Mouse (Mus musculus): ENCODE results near the gene Angptl2. TPM values are rescaled to one million over a fixed set of nuclear protein-coding genes. Genes with fewer than 3 reads are reported as not detected.

Angptl2 gene
- total RNA-seq, 1 experiment: 5.1 TPM

- TF ChIP-seq ZC3H11A (IDR thresholded peaks at IDR 0.05; ENCODE audit: borderline replicate concordance, low read depth, low read length) (no peak), CHD2 (IDR thresholded peaks at IDR 0.05; ENCODE audit: low read depth, low read length) (no peak), MAFK (IDR thresholded peaks at IDR 0.05; ENCODE audit: insufficient read depth, low read depth, low read length) (no peak), HCFC1 (IDR thresholded peaks at IDR 0.05; ENCODE audit: borderline replicate concordance, insufficient read depth, low read length) (no peak), ZNF384 (IDR thresholded peaks at IDR 0.05; ENCODE audit: low read depth, low read length) (no peak)
- in situ Hi-C loops (cut with MboI; ENCODE audit: low sequenced_read_pairs in 2 of 2, unreplicated experiment in 2 of 2): no loop called here
- Histone ChIP-seq H3K27ac (ENCODE audit: insufficient read depth, low read depth, low read length, poor library complexity, severe bottlenecking) (no peak overlapping the region), H3K9me3 (ENCODE audit: control insufficient read depth, insufficient read depth, low read depth, low read length) (no peaks in the 10 kb centered on the region), H3K4me1 (ENCODE audit: control insufficient read depth in 2 of 2, insufficient read depth in 2 of 2, low read length in 2 of 2, poor library complexity in 1 of 2) (peaks cover 4 to 8% of the 10 kb centered on the region in 2 experiments; a peak in 2 of 4 replicates), H3K36me3 (ENCODE audit: control insufficient read depth, insufficient read depth, low read length, poor library complexity, severe bottlenecking) (no peaks in the 10 kb centered on the region), H3K9ac (ENCODE audit: insufficient read depth, low read depth, low read length, poor library complexity, severe bottlenecking) (no peak overlapping the region), H3K4me3 (ENCODE audit: insufficient read depth in 1 of 2, low read depth in 1 of 2, low read length in 2 of 2, poor library complexity in 1 of 2, severe bottlenecking in 1 of 2) (no peak overlapping the region)
- DNase-seq (ENCODE audit: low read depth, low spot score): no peak
Measured at GRCm38 (mm10) chr2:33218903-33219625, 3.2 kb downstream of the Angptl2 start.

GRCm38 (mm10) chr2:33219637-33220036, 3.8 kb downstream of the Angptl2 start:
- DNase-seq (ENCODE audit: low read depth, low spot score): no peak
- Histone ChIP-seq H3K27ac (ENCODE audit: insufficient read depth, low read depth, low read length, poor library complexity, severe bottlenecking) (no peak overlapping the region), H3K4me3 (ENCODE audit: insufficient read depth in 1 of 2, low read depth in 1 of 2, low read length in 2 of 2, poor library complexity in 1 of 2, severe bottlenecking in 1 of 2) (no peak overlapping the region), H3K9me3 (ENCODE audit: control insufficient read depth, insufficient read depth, low read depth, low read length) (no peaks in the 10 kb centered on the region), H3K4me1 (ENCODE audit: control insufficient read depth in 2 of 2, insufficient read depth in 2 of 2, low read length in 2 of 2, poor library complexity in 1 of 2) (peaks cover 4 to 8% of the 10 kb centered on the region in 2 experiments; a peak in 2 of 4 replicates), H3K36me3 (ENCODE audit: control insufficient read depth, insufficient read depth, low read length, poor library complexity, severe bottlenecking) (no peaks in the 10 kb centered on the region), H3K9ac (ENCODE audit: insufficient read depth, low read depth, low read length, poor library complexity, severe bottlenecking) (no peak overlapping the region)
- TF ChIP-seq ZNF384 (IDR thresholded peaks at IDR 0.05; ENCODE audit: low read depth, low read length): no peak
- in situ Hi-C loops (cut with MboI; ENCODE audit: low sequenced_read_pairs in 2 of 2, unreplicated experiment in 2 of 2): no loop called here

DNA sequence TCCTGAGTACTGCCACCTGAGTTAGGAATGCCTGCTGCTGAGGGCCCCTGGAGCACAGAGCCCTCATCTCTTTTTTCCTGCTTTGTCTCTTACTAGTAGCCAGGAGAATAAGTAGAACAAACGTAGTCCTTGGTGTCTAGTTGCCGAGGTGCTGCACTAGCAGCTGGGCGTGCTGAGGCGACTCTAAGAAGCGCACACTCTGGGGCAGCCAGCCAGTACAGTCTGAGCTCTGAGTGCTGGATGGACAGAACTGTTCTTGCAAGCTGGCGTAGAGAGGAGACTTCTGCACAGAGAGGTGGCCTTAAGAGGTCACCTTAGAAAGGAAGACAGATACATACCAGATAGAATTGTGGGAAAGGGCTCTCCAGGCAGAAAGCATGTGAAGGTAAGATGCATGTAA, 4.4 kb downstream of the Angptl2 start:
- no peak overlapping the region for H3K4me3 ChIP-seq (ENCODE audit: insufficient read depth in 1 of 2, low read depth in 1 of 2, low read length in 2 of 2, poor library complexity in 1 of 2, severe bottlenecking in 1 of 2)
- no peak overlapping the region for H3K9ac ChIP-seq (ENCODE audit: insufficient read depth, low read depth, low read length, poor library complexity, severe bottlenecking)
- H3K36me3 ChIP-seq (ENCODE audit: control insufficient read depth, insufficient read depth, low read length, poor library complexity, severe bottlenecking): no peaks in the 10 kb centered on the region
- peaks cover 3 to 7% of the 10 kb centered on the region in 2 experiments; a peak in 2 of 4 replicates for H3K4me1 ChIP-seq (ENCODE audit: control insufficient read depth in 2 of 2, insufficient read depth in 2 of 2, low read length in 2 of 2, poor library complexity in 1 of 2)
- no peak overlapping the region for H3K27ac ChIP-seq (ENCODE audit: insufficient read depth, low read depth, low read length, poor library complexity, severe bottlenecking)
- no peaks in the 10 kb centered on the region for H3K9me3 ChIP-seq (ENCODE audit: control insufficient read depth, insufficient read depth, low read depth, low read length)
- TF ChIP-seq MAFK (IDR thresholded peaks at IDR 0.05; ENCODE audit: insufficient read depth, low read depth, low read length) (no peak), CHD2 (IDR thresholded peaks at IDR 0.05; ENCODE audit: low read depth, low read length) (no peak), ZC3H11A (IDR thresholded peaks at IDR 0.05; ENCODE audit: borderline replicate concordance, low read depth, low read length) (no peak), ZNF384 (IDR thresholded peaks at IDR 0.05; ENCODE audit: low read depth, low read length) (no peak), HCFC1 (IDR thresholded peaks at IDR 0.05; ENCODE audit: borderline replicate concordance, insufficient read depth, low read length) (no peak)
- in situ Hi-C loops (cut with MboI; ENCODE audit: low sequenced_read_pairs in 2 of 2, unreplicated experiment in 2 of 2): no loop called here
- no peak for DNase-seq (ENCODE audit: low read depth, low spot score)

GRCm38 (mm10) chr2:33220674-33221338, 4.9 kb downstream of the Angptl2 start:
- in situ Hi-C loops (cut with MboI; ENCODE audit: low sequenced_read_pairs in 2 of 2, unreplicated experiment in 2 of 2): no loop called here
- no peak overlapping the region for H3K4me3 ChIP-seq (ENCODE audit: insufficient read depth in 1 of 2, low read depth in 1 of 2, low read length in 2 of 2, poor library complexity in 1 of 2, severe bottlenecking in 1 of 2)
- H3K36me3 ChIP-seq (ENCODE audit: control insufficient read depth, insufficient read depth, low read length, poor library complexity, severe bottlenecking): no peaks in the 10 kb centered on the region
- TF ChIP-seq ZC3H11A (IDR thresholded peaks at IDR 0.05; ENCODE audit: borderline replicate concordance, low read depth, low read length): no peak
- TF ChIP-seq MAFK (IDR thresholded peaks at IDR 0.05; ENCODE audit: insufficient read depth, low read depth, low read length): no peak
- TF ChIP-seq CHD2 (IDR thresholded peaks at IDR 0.05; ENCODE audit: low read depth, low read length): no peak
- no peak for TF ChIP-seq HCFC1 (IDR thresholded peaks at IDR 0.05; ENCODE audit: borderline replicate concordance, insufficient read depth, low read length)
- no peak for TF ChIP-seq ZNF384 (IDR thresholded peaks at IDR 0.05; ENCODE audit: low read depth, low read length)
- H3K4me1 ChIP-seq (ENCODE audit: control insufficient read depth in 2 of 2, insufficient read depth in 2 of 2, low read length in 2 of 2, poor library complexity in 1 of 2): peaks cover 0 to 3% of the 10 kb centered on the region in 2 experiments; a peak in 1 of 4 replicates
- H3K27ac ChIP-seq (ENCODE audit: insufficient read depth, low read depth, low read length, poor library complexity, severe bottlenecking): no peak overlapping the region
- no peak for DNase-seq (ENCODE audit: low read depth, low spot score)
- no peaks in the 10 kb centered on the region for H3K9me3 ChIP-seq (ENCODE audit: control insufficient read depth, insufficient read depth, low read depth, low read length)
- no peak overlapping the region for H3K9ac ChIP-seq (ENCODE audit: insufficient read depth, low read depth, low read length, poor library complexity, severe bottlenecking)

Measured in ES-E14 (cell line).